In genomic region chr11:51635525-51636322, GRCm38 (mm10) we compare ENCODE assay signal across 8 mouse cellular contexts. TPM values are rescaled to one million over a fixed set of nuclear protein-coding genes. Genes with fewer than 3 reads are reported as not detected.
A peak's percentile ranks its signal among the peaks of the same experiment; 100 is the strongest.
DNase-seq lines count a peak whose midpoint lies in the region; ATAC-seq and TF ChIP-seq lines count a peak whose summit lies in the region.

Gene Rmnd5b (minus strand): TSS chr11:51635896.

- peak; percentile 65 for TF ChIP-seq POLR2A in CH12.LX (IDR thresholded peaks at IDR 0.05; ENCODE audit: low read depth, low read length)

- WGBS in forebrain, embryonic 10.5 days, result under 1% methylated on average over 61 of the region's 61 CpGs
- under 1% methylated on average over 61 of the region's 61 CpGs for WGBS in heart, embryonic 14.5 days
- WGBS in liver, embryonic 12.5 days (ENCODE audit: insufficient replicate concordance), result under 1% methylated on average over 61 of the region's 61 CpGs
- under 1% methylated on average over 61 of the region's 61 CpGs for WGBS in stomach, embryonic 14.5 days

- peak within 1 kb of the TSS; percentile 94 for H3K9ac ChIP-seq in CH12.LX (ENCODE audit: insufficient read depth, low read depth)
- H3K9ac ChIP-seq in heart, embryonic 14.5 days (ENCODE audit: low read length), result peak within 1 kb of the TSS; percentile 80
- peak within 1 kb of the TSS; percentile 80 for H3K9ac ChIP-seq in liver, embryonic 12.5 days
- peak within 1 kb of the TSS; percentile 64 for H3K9ac ChIP-seq in stomach, embryonic 14.5 days (replicated peaks; ENCODE audit: low read depth, low read length)

- H3K36me3 ChIP-seq in CH12.LX (replicated peaks in 1 of 2; ENCODE audit: control insufficient read depth in 1 of 2, insufficient read depth in 1 of 2, low read length in 1 of 2), result peaks cover 3 to 39% of the 10 kb centered on the region in 2 experiments
- H3K36me3 ChIP-seq in forebrain, embryonic 10.5 days (replicated peaks), result 0 out of 2 replicates have a peak, but pooled peaks cover 10% of the 10 kb centered on the region
- 0 out of 2 replicates have a peak, but pooled peaks cover 3% of the 10 kb centered on the region for H3K36me3 ChIP-seq in heart, embryonic 14.5 days (ENCODE audit: control insufficient read depth, insufficient read depth, low read length)
- peaks cover 13% of the 10 kb centered on the region; the same call in 1 of the 2 replicates for H3K36me3 ChIP-seq in liver, embryonic 12.5 days
- no peaks in the 10 kb centered on the region for H3K36me3 ChIP-seq in stomach, embryonic 14.5 days (ENCODE audit: control insufficient read depth, insufficient read depth, low read length)

- H3K27me3 ChIP-seq in CH12.LX (replicated peaks), result no peaks in the 10 kb centered on the region
- H3K27me3 ChIP-seq in forebrain, embryonic 10.5 days (ENCODE audit: poor library complexity, severe bottlenecking), result no peaks in the 10 kb centered on the region
- no peaks in the 10 kb centered on the region for H3K27me3 ChIP-seq in heart, embryonic 14.5 days (ENCODE audit: control insufficient read depth, insufficient read depth, low read length)
- no peaks in the 10 kb centered on the region for H3K27me3 ChIP-seq in liver, embryonic 12.5 days (replicated peaks)
- H3K27me3 ChIP-seq in stomach, embryonic 14.5 days (ENCODE audit: control insufficient read depth, insufficient read depth, low read length), result no peaks in the 10 kb centered on the region

- peaks cover 9% of the 10 kb centered on the region; the same call in 1 of the 2 replicates for H3K79me2 ChIP-seq in CH12.LX (replicated peaks; ENCODE audit: control insufficient read depth, extremely low read depth, insufficient read depth, poor library complexity, severe bottlenecking)

- peak within 1 kb of the TSS; percentile 86 for H3K4me2 ChIP-seq in CH12.LX (ENCODE audit: insufficient read depth, low read depth, poor library complexity, severe bottlenecking)
- H3K4me2 ChIP-seq in heart, embryonic 14.5 days (ENCODE audit: low read length), result peak within 1 kb of the TSS; percentile 82
- H3K4me2 ChIP-seq in liver, embryonic 12.5 days, result peak within 1 kb of the TSS; percentile 88
- H3K4me2 ChIP-seq in stomach, embryonic 14.5 days (replicated peaks; ENCODE audit: low read depth, low read length), result peak within 1 kb of the TSS; percentile 76

- H3K4me1 ChIP-seq in CH12.LX (ENCODE audit: control insufficient read depth in 1 of 2, insufficient read depth in 2 of 2), result peaks cover 3 to 70% of the 10 kb centered on the region in 2 experiments; a peak in 2 of 4 replicates
- peaks cover 41% of the 10 kb centered on the region for H3K4me1 ChIP-seq in forebrain, embryonic 10.5 days
- H3K4me1 ChIP-seq in heart, embryonic 14.5 days (ENCODE audit: control insufficient read depth in 2 of 2, insufficient read depth in 2 of 2, low read length in 2 of 2), result peaks cover 2 to 11% of the 10 kb centered on the region in 2 experiments; a peak in 3 of 4 replicates
- peaks cover 65% of the 10 kb centered on the region for H3K4me1 ChIP-seq in liver, embryonic 12.5 days
- peaks cover 10% of the 10 kb centered on the region; the same call in 1 of the 2 replicates for H3K4me1 ChIP-seq in stomach, embryonic 14.5 days (ENCODE audit: control insufficient read depth, insufficient read depth, low read length)

- peak; percentile 72 for ATAC-seq in heart, embryonic 14.5 days (ENCODE audit: insufficient number of reproducible peaks, insufficient read depth, low FRiP score, low read depth)
- ATAC-seq in liver, embryonic 12.5 days, result peak; percentile 83
- peak; percentile 78 for ATAC-seq in stomach, embryonic 14.5 days (ENCODE audit: insufficient number of reproducible peaks, insufficient read depth, low FRiP score, low read depth)

- peak; percentile 93 for DNase-seq in CH12.LX (ENCODE audit: extremely low read depth)
- peak; percentile 65 for DNase-seq in c-Kit-positive CD71-negative TER-119-negative erythroid progenitor cells, embryonic 14.5 days (ENCODE audit: low read depth)
- peak; percentile 84 for DNase-seq in forebrain, embryonic 10.5 days (ENCODE audit: extremely low spot score, low spot score)
- DNase-seq in kidney, postnatal 14 days, result peak; percentile 92
- peak; percentile 86 to 92 for DNase-seq in natural killer cell, adult 2 months (ENCODE audit: low spot score in 2 of 2)

- H3K9me3 ChIP-seq in CH12.LX (replicated peaks; ENCODE audit: low read length), result no peaks in the 10 kb centered on the region
- H3K9me3 ChIP-seq in forebrain, embryonic 10.5 days, result no peaks in the 10 kb centered on the region
- no peaks in the 10 kb centered on the region for H3K9me3 ChIP-seq in heart, embryonic 14.5 days (ENCODE audit: control insufficient read depth, low read length)
- H3K9me3 ChIP-seq in liver, embryonic 12.5 days (replicated peaks), result no peaks in the 10 kb centered on the region
- no peaks in the 10 kb centered on the region for H3K9me3 ChIP-seq in stomach, embryonic 14.5 days (ENCODE audit: control insufficient read depth, low read depth, low read length)

- dilution Hi-C loops in CH12.LX (cut with MboI; ENCODE audit: extremely low pct_ligation_motif_present, extremely low pct_unique_long_range_greater_than_20kb, low sequenced_read_pairs), result no loop called here

- peak within 1 kb of the TSS; percentile 65 to 95 (median 88) for H3K4me3 ChIP-seq in CH12.LX (replicated peaks in 1 of 3; ENCODE audit: low read depth in 2 of 3, low read length in 2 of 3, poor library complexity in 1 of 3)
- peak within 1 kb of the TSS; percentile 63 for H3K4me3 ChIP-seq in forebrain, embryonic 10.5 days
- H3K4me3 ChIP-seq in heart, embryonic 14.5 days (ENCODE audit: control insufficient read depth in 1 of 2, insufficient read depth in 1 of 2, low read depth in 1 of 2, low read length in 2 of 2), result peak within 1 kb of the TSS; percentile 80
- peak within 1 kb of the TSS; percentile 72 for H3K4me3 ChIP-seq in liver, embryonic 12.5 days
- H3K4me3 ChIP-seq in stomach, embryonic 14.5 days (ENCODE audit: low read depth, low read length), result peak within 1 kb of the TSS; percentile 72

- no peak for TF ChIP-seq CTCF in CH12.LX (conservative IDR thresholded peaks at IDR 0.05 in 1 of 2, IDR thresholded peaks at IDR 0.05 in 1 of 2; ENCODE audit: low read depth in 2 of 2, low read length in 2 of 2)

- H3K27ac ChIP-seq in CH12.LX (ENCODE audit: insufficient read depth, low read depth), result peak within 1 kb of the TSS; percentile 68
- peak within 1 kb of the TSS; percentile 86 for H3K27ac ChIP-seq in forebrain, embryonic 10.5 days
- peak within 1 kb of the TSS; percentile 66 to 76 for H3K27ac ChIP-seq in heart, embryonic 14.5 days (replicated peaks in 1 of 2; ENCODE audit: control insufficient read depth in 1 of 2, insufficient read depth in 1 of 2, low read depth in 2 of 2, low read length in 2 of 2)
- peak within 1 kb of the TSS; percentile 93 for H3K27ac ChIP-seq in liver, embryonic 12.5 days
- H3K27ac ChIP-seq in stomach, embryonic 14.5 days (ENCODE audit: low read length), result peak within 1 kb of the TSS; percentile 76

- TF ChIP-seq EP300 in CH12.LX (IDR thresholded peaks at IDR 0.05; ENCODE audit: low read length), result no peak

- no peak for TF ChIP-seq RAD21 in CH12.LX (IDR thresholded peaks at IDR 0.05; ENCODE audit: low read depth, low read length)

- in situ Hi-C loops in CH12.LX (cut with MboI; ENCODE audit: low pct_ligation_motif_present, low pct_unique_long_range_greater_than_20kb, low sequenced_read_pairs), result no loop called here

TF ChIP-seq in CH12.LX, 34 proteins besides CTCF, POLR2A, EP300 and RAD21 (continues in another document):
- TF ChIP-seq MXI1 (IDR thresholded peaks at IDR 0.05; ENCODE audit: low read depth, low read length), result peak; percentile 64; the same call in 1 of the 2 replicates
- TF ChIP-seq ETS1 (conservative IDR thresholded peaks at IDR 0.05; ENCODE audit: low read depth, low read length), result peak; percentile 65
- TF ChIP-seq MAZ (IDR thresholded peaks at IDR 0.05; ENCODE audit: low read depth, low read length), result no peak
- peak; percentile 58 for TF ChIP-seq MAX (IDR thresholded peaks at IDR 0.05; ENCODE audit: low read length)
- peak; percentile 50 for TF ChIP-seq MYC (IDR thresholded peaks at IDR 0.05; ENCODE audit: low read depth, low read length)
- no peak for TF ChIP-seq JUND (conservative IDR thresholded peaks at IDR 0.05; ENCODE audit: low read depth, low read length)
- no peak for TF ChIP-seq PAX5 (IDR thresholded peaks at IDR 0.05; ENCODE audit: low read length)
- TF ChIP-seq POLR2AphosphoS2 (IDR thresholded peaks at IDR 0.05; ENCODE audit: low read depth, low read length), result no peak
- TF ChIP-seq RCOR1 (conservative IDR thresholded peaks at IDR 0.05; ENCODE audit: low read depth, low read length), result no peak
- TF ChIP-seq ZMIZ1 (IDR thresholded peaks at IDR 0.05; ENCODE audit: low read depth, low read length), result peak; percentile 42; the same call in 1 of the 2 replicates
- TF ChIP-seq MAFK (IDR thresholded peaks at IDR 0.05; ENCODE audit: insufficient replicate concordance, low read length), result no peak
- no peak for TF ChIP-seq SMC3 (IDR thresholded peaks at IDR 0.05; ENCODE audit: low read depth, low read length)
- TF ChIP-seq ZKSCAN1 (IDR thresholded peaks at IDR 0.05; ENCODE audit: borderline replicate concordance, low read depth, low read length), result no peak
- TF ChIP-seq CHD1 (IDR thresholded peaks at IDR 0.05; ENCODE audit: low read depth, low read length), result peak; percentile 83; the same call in 1 of the 2 replicates
- TF ChIP-seq E2F4 (IDR thresholded peaks at IDR 0.05; ENCODE audit: insufficient replicate concordance, low read depth, low read length), result 0 out of 2 replicates have a peak, but pooled peaks have one; percentile 6
- TF ChIP-seq HCFC1 (IDR thresholded peaks at IDR 0.05; ENCODE audit: low read depth, low read length), result peak; percentile 85
- peak; percentile 66 for TF ChIP-seq MEF2A (IDR thresholded peaks at IDR 0.05; ENCODE audit: borderline replicate concordance, low read depth, low read length)
- TF ChIP-seq ELF1 (IDR thresholded peaks at IDR 0.05; ENCODE audit: low read depth, low read length), result peak; percentile 76
- TF ChIP-seq TBP (conservative IDR thresholded peaks at IDR 0.05; ENCODE audit: low read depth, low read length), result 0 out of 2 replicates have a peak, but pooled peaks have one; percentile 8
- TF ChIP-seq USF1 (IDR thresholded peaks at IDR 0.05; ENCODE audit: low read depth, low read length), result peak; percentile 5; the same call in 1 of the 2 replicates
- no peak for TF ChIP-seq KAT2A (IDR thresholded peaks at IDR 0.05; ENCODE audit: insufficient replicate concordance, low read length)

RNA-seq across cellular contexts. Expression of gene Rmnd5b, which starts in this region (rescaled TPM):
- 46.6 and 46.7 TPM in 2 replicates for total RNA-seq in CH12.LX (2012; rRNA removed)
- 39.0 and 41.1 TPM in 2 replicates for total RNA-seq in CH12.LX (2014; rRNA removed)
- polyA plus RNA-seq in CH12.LX (2012; ENCODE audit: insufficient read length, low read depth), result 59.5 and 60.2 TPM in 2 replicates
- polyA plus RNA-seq in forebrain, embryonic 10.5 days (2016; fragmentation: Nextera tagmentation; extraction: Ambion mirVana), result 37.2 and 39.1 TPM in 2 replicates
- polyA plus RNA-seq in heart, embryonic 14.5 days (2014; fragmentation: Nextera tagmentation; extraction: Ambion mirVana), result 32.1 and 34.3 TPM in 2 replicates
- polyA plus RNA-seq in liver, embryonic 12.5 days (2016; fragmentation: Nextera tagmentation; extraction: Ambion mirVana), result 30.4 and 34.4 TPM in 2 replicates
- polyA plus RNA-seq in stomach, embryonic 14.5 days (2014; fragmentation: Nextera tagmentation; extraction: Ambion mirVana), result 42.6 and 47.8 TPM in 2 replicates

Comparison
In these comparisons a context has a peak if more than half of its experiments do, and no peak if none do; other contexts are left out.
1. Peak in every context shown above with its lines: DNase-seq, ATAC-seq, H3K4me3 ChIP-seq and H3K27ac ChIP-seq.